In genomic region chr8:10738486-10739081, GRCm38 (mm10) we compare ENCODE assay signal across 15 mouse cellular contexts.
DNase-seq lines count a peak whose midpoint lies in the region; ATAC-seq lines count a peak whose summit lies in the region.
"Had no signal": no experiment of that assay in that cellular context is flagged by ENCODE, and none has a peak within 500 bp of the region (broad histone marks: within the 10 kb centered on the region; RNA-seq: fewer than 3 reads in every experiment).

No protein-coding gene starts in this region.

- ATAC-seq in forebrain, embryonic 11.5 days (replicated peaks; ENCODE audit: low FRiP score), result peak; percentile 71; the same call in 1 of the 2 replicates
- 0 out of 2 replicates have a peak, but pooled peaks have one; percentile 49 for ATAC-seq in hindbrain, embryonic 14.5 days (ENCODE audit: low FRiP score)
- ATAC-seq in midbrain, embryonic 15.5 days (replicated peaks), result peak; percentile 25; the same call in 1 of the 2 replicates
- ATAC-seq in heart, embryonic 11.5 days (replicated peaks; ENCODE audit: insufficient number of reproducible peaks, low FRiP score, low TSS enrichment), result no peak; the same call in 1 of the 2 replicates

- no peak overlapping the region for H3K4me2 ChIP-seq in forebrain, embryonic 11.5 days (ENCODE audit: low read depth, low read length, severe bottlenecking)
- no peak overlapping the region for H3K4me2 ChIP-seq in hindbrain, embryonic 14.5 days (replicated peaks)
- H3K4me2 ChIP-seq in midbrain, embryonic 15.5 days, result no peak overlapping the region
- H3K4me2 ChIP-seq in heart, embryonic 11.5 days, result no peak overlapping the region
- H3K4me2 ChIP-seq: heart, embryonic 12.5 days had no signal

- peaks cover 7% of the 10 kb centered on the region; the same call in 1 of the 2 replicates for H3K4me1 ChIP-seq in forebrain, embryonic 11.5 days (replicated peaks; ENCODE audit: control insufficient read depth, insufficient read depth, low read length)
- H3K4me1 ChIP-seq in hindbrain, embryonic 14.5 days (replicated peaks; ENCODE audit: control insufficient read depth, insufficient read depth, low read length), result peaks cover 7% of the 10 kb centered on the region; the same call in 1 of the 2 replicates
- no peaks in the 10 kb centered on the region for H3K4me1 ChIP-seq in midbrain, embryonic 15.5 days
- H3K4me1 ChIP-seq in heart, embryonic 11.5 days (ENCODE audit: control insufficient read depth, insufficient read depth, low read length), result no peaks in the 10 kb centered on the region; the same call in 1 of the 2 replicates

- DNase-seq in brain, adult 2 months (ENCODE audit: low read depth, low spot score), result peak; percentile 49
- no peak for DNase-seq in forebrain, embryonic 11.5 days (ENCODE audit: low spot score)
- no peak for DNase-seq in hindbrain, embryonic 14.5 days (ENCODE audit: low spot score)
- DNase-seq in gastrocnemius, postnatal 36 days, result no peak
- no peak for DNase-seq in kidney, adult 11 months
- DNase-seq: adrenal gland, postnatal 25 days; gastrocnemius, adult 2 months; left cerebral cortex, postnatal 4 days; lung, postnatal 10 days; right cerebral cortex, postnatal 14 days had no signal

- WGBS in forebrain, embryonic 11.5 days, result 33% methylated on average over 11 of the region's 11 CpGs
- WGBS in hindbrain, embryonic 14.5 days, result 21% methylated on average over 11 of the region's 11 CpGs
- WGBS in midbrain, embryonic 15.5 days, result 36% methylated on average over 11 of the region's 11 CpGs
- WGBS in heart, embryonic 11.5 days (ENCODE audit: insufficient replicate concordance), result 55% methylated on average over 11 of the region's 11 CpGs

- H3K9me3 ChIP-seq in forebrain, embryonic 11.5 days (ENCODE audit: control insufficient read depth, low read length), result no peaks in the 10 kb centered on the region
- H3K9me3 ChIP-seq in hindbrain, embryonic 14.5 days (ENCODE audit: control insufficient read depth, low read length), result no peaks in the 10 kb centered on the region
- H3K9me3 ChIP-seq in midbrain, embryonic 15.5 days, result no peaks in the 10 kb centered on the region
- H3K9me3 ChIP-seq in heart, embryonic 11.5 days (replicated peaks; ENCODE audit: control insufficient read depth, low read length), result no peaks in the 10 kb centered on the region
- H3K9me3 ChIP-seq: heart, embryonic 12.5 days had no signal

- H3K36me3 ChIP-seq in forebrain, embryonic 11.5 days (ENCODE audit: control insufficient read depth, insufficient read depth, low read length), result no peaks in the 10 kb centered on the region
- H3K36me3 ChIP-seq in hindbrain, embryonic 14.5 days (replicated peaks; ENCODE audit: control insufficient read depth, insufficient read depth), result no peaks in the 10 kb centered on the region
- no peaks in the 10 kb centered on the region for H3K36me3 ChIP-seq in midbrain, embryonic 15.5 days (replicated peaks)
- H3K36me3 ChIP-seq in heart, embryonic 11.5 days (ENCODE audit: control insufficient read depth, insufficient read depth, low read length), result no peaks in the 10 kb centered on the region
- H3K36me3 ChIP-seq: heart, embryonic 12.5 days had no signal

- H3K27ac ChIP-seq in forebrain, embryonic 11.5 days (ENCODE audit: low read depth, low read length), result peak overlapping the region; percentile 43
- H3K27ac ChIP-seq in hindbrain, embryonic 14.5 days, result peak overlapping the region; percentile 7
- 0 out of 2 replicates have a peak overlapping the region, but pooled peaks have one; percentile 18 for H3K27ac ChIP-seq in midbrain, embryonic 15.5 days
- H3K27ac ChIP-seq in heart, embryonic 11.5 days (ENCODE audit: low read depth, low read length), result no peak overlapping the region
- H3K27ac ChIP-seq: gastrocnemius, adult 2 months; liver, embryonic 14.5 days had no signal

- 0 out of 2 replicates have a peak overlapping the region, but pooled peaks have one; percentile 6 for H3K9ac ChIP-seq in forebrain, embryonic 11.5 days (ENCODE audit: low read length)
- no peak overlapping the region for H3K9ac ChIP-seq in hindbrain, embryonic 14.5 days
- no peak overlapping the region for H3K9ac ChIP-seq in midbrain, embryonic 15.5 days
- no peak overlapping the region for H3K9ac ChIP-seq in heart, embryonic 11.5 days (ENCODE audit: low read depth, low read length)
- H3K9ac ChIP-seq: heart, embryonic 12.5 days; liver, embryonic 14.5 days had no signal

- no peak overlapping the region for H3K4me3 ChIP-seq in forebrain, embryonic 11.5 days (ENCODE audit: low read depth, low read length)
- no peak overlapping the region for H3K4me3 ChIP-seq in hindbrain, embryonic 14.5 days (replicated peaks; ENCODE audit: low read length)
- H3K4me3 ChIP-seq in midbrain, embryonic 15.5 days, result no peak overlapping the region
- H3K4me3 ChIP-seq in heart, embryonic 11.5 days (ENCODE audit: low read depth, low read length), result no peak overlapping the region
- H3K4me3 ChIP-seq: erythroblast, embryonic 14.5 days; gastrocnemius, adult 2 months; heart, embryonic 12.5 days had no signal

- intact Hi-C loops in gastrocnemius, postnatal 36 days (cut with DNase I), result no loop called here

- H3K27me3 ChIP-seq in forebrain, embryonic 11.5 days (ENCODE audit: control insufficient read depth, insufficient read depth, low read length), result no peaks in the 10 kb centered on the region
- no peaks in the 10 kb centered on the region for H3K27me3 ChIP-seq in hindbrain, embryonic 14.5 days (ENCODE audit: control insufficient read depth, insufficient read depth, low read length)
- H3K27me3 ChIP-seq in midbrain, embryonic 15.5 days (replicated peaks), result no peaks in the 10 kb centered on the region
- H3K27me3 ChIP-seq in heart, embryonic 11.5 days (ENCODE audit: control insufficient read depth, insufficient read depth, low read length), result no peaks in the 10 kb centered on the region
